Mouse (Mus musculus) macrophage (primary cell): ENCODE data around the gene Snx21. TPM values are rescaled to one million over a fixed set of nuclear protein-coding genes. Genes with fewer than 3 reads are reported as not detected.

Experiments used
- H3K27ac ChIP-seq: fragments of 350-480 bp; formaldehyde crosslinking; 2 replicates; pipeline ENCODE4 v1.9.0; 2021
- H3K36me3 ChIP-seq: fragments of 350-480 bp; formaldehyde crosslinking; 2 replicates; pipeline ENCODE4 v1.9.0; 2021; ENCODE audit errors: inconsistent target
- H3K4me3 ChIP-seq: fragments of 350-480 bp; formaldehyde crosslinking; 2 replicates; pipeline ENCODE4 v1.9.0; 2021; ENCODE audit errors: inconsistent target
- H3K79me2 ChIP-seq: fragments of 350-480 bp; formaldehyde crosslinking; 2 replicates; pipeline ENCODE4 v1.9.0; 2021; ENCODE audit errors: inconsistent target
- WGBS: methylation state at CpG from one replicate; pipeline ENCODE4 v1.1.7; 2026; ENCODE audit warnings: inconsistent platforms; ENCODE audit not compliant: missing documents; 5-methylcytosine and 5-hydroxymethylcytosine counted together
- polyA plus RNA-seq: library from polyadenylated mRNA; stranded (reverse); fragments of 250-400 nt; gene quantifications from 3 replicates; pipeline ENCODE4 v1.2.4, GENCODE M21; 2018; ENCODE audit warnings: inconsistent platforms

Snx21 gene
- polyA plus RNA-seq, 1 experiment from 2014 or later = 7.1 TPM

GRCm38 (mm10) chr2:164817206-164817605, 31.6 kb downstream of the Snx21 start:
- Histone ChIP-seq H3K79me2 (no peaks in the 10 kb centered on the region), H3K27ac (no peak overlapping the region), H3K36me3 (peaks cover 9% of the 10 kb centered on the region; the same call in 1 of the 2 replicates), H3K4me3 (no peak overlapping the region)
- 92% methylated on average over 6 of the region's 6 CpGs for WGBS

GRCm38 (mm10) chr2:164817703-164818102, 32.1 kb downstream of the Snx21 start:
- H3K4me3 ChIP-seq = no peak overlapping the region
- no peak overlapping the region for H3K27ac ChIP-seq
- no peaks in the 10 kb centered on the region for H3K79me2 ChIP-seq
- H3K36me3 ChIP-seq = peaks cover 9% of the 10 kb centered on the region; the same call in 1 of the 2 replicates
- 92% methylated on average over 5 of the region's 5 CpGs for WGBS

GRCm38 (mm10) chr2:164821060-164821459, 35.4 kb downstream of the Snx21 start:
- Histone ChIP-seq H3K79me2 (peaks cover 17% of the 10 kb centered on the region; the same call in 1 of the 2 replicates), H3K4me3 (no peak overlapping the region), H3K36me3 (peaks cover 20% of the 10 kb centered on the region), H3K27ac (no peak overlapping the region)
- WGBS = 84% methylated on average over 6 of the region's 6 CpGs

GRCm38 (mm10) chr2:164822636-164823165, 37.1 kb downstream of the Snx21 start, which contains the start of gene Zswim1:
Gene Zswim1, plus strand, starts transcription at chr2:164822686.
- peaks cover 17% of the 10 kb centered on the region; the same call in 1 of the 2 replicates for H3K79me2 ChIP-seq
- WGBS = 1% methylated on average over 31 of the region's 32 CpGs
- H3K4me3 ChIP-seq = peak within 1 kb of the TSS; percentile 88
- H3K27ac ChIP-seq = peak within 1 kb of the TSS; percentile 49
- H3K36me3 ChIP-seq = peaks cover 36% of the 10 kb centered on the region

- H3K36me3 ChIP-seq = peaks cover 41% of the 10 kb centered on the region
- peak overlapping the region; percentile 49 for H3K27ac ChIP-seq
- 2% methylated on average over 10 of the region's 10 CpGs for WGBS
- H3K4me3 ChIP-seq = peak overlapping the region; percentile 88
- peaks cover 17% of the 10 kb centered on the region; the same call in 1 of the 2 replicates for H3K79me2 ChIP-seq
Observed at GRCm38 (mm10) chr2:164823181-164823585, 37.6 kb downstream of the Snx21 start.

- Histone ChIP-seq H3K36me3 (peaks cover 45% of the 10 kb centered on the region), H3K79me2 (peaks cover 17% of the 10 kb centered on the region; the same call in 1 of the 2 replicates), H3K4me3 (no peak overlapping the region; the same call in 1 of the 2 replicates), H3K27ac (no peak overlapping the region)
- 97% methylated on average over 4 of the region's 4 CpGs for WGBS
Observed at GRCm38 (mm10) chr2:164823969-164824368, 38.3 kb downstream of the Snx21 start.

GRCm38 (mm10) chr2:164825521-164825920, 39.9 kb downstream of the Snx21 start:
- 96% methylated on average over 17 of the region's 17 CpGs for WGBS
- Histone ChIP-seq H3K4me3 (no peak overlapping the region), H3K79me2 (peaks cover 17% of the 10 kb centered on the region; the same call in 1 of the 2 replicates), H3K27ac (no peak overlapping the region), H3K36me3 (peaks cover 37% of the 10 kb centered on the region)

GRCm38 (mm10) chr2:164827146-164827850, 41.7 kb downstream of the Snx21 start:
- peaks cover 35% of the 10 kb centered on the region for H3K36me3 ChIP-seq
- H3K79me2 ChIP-seq = peaks cover 23% of the 10 kb centered on the region; the same call in 1 of the 2 replicates
- 94% methylated on average over 16 of the region's 16 CpGs for WGBS
- H3K27ac ChIP-seq = no peak overlapping the region
- H3K4me3 ChIP-seq = no peak overlapping the region

- no peak within 1 kb of the TSS for H3K4me3 ChIP-seq
- no peak within 1 kb of the TSS for H3K27ac ChIP-seq
- peaks cover 28% of the 10 kb centered on the region; the same call in 1 of the 2 replicates for H3K79me2 ChIP-seq
- 98% methylated on average over 6 of the region's 6 CpGs for WGBS
- peaks cover 35% of the 10 kb centered on the region for H3K36me3 ChIP-seq
Observed at GRCm38 (mm10) chr2:164828437-164828836, 42.8 kb downstream of the Snx21 start, which contains the start of gene Spata25. Gene Spata25, minus strand, starts transcription at chr2:164828537.

- Histone ChIP-seq H3K4me3 (no peak overlapping the region), H3K27ac (no peak overlapping the region), H3K79me2 (peaks cover 29% of the 10 kb centered on the region), H3K36me3 (peaks cover 35% of the 10 kb centered on the region)
- WGBS = 78% methylated on average over 1 of the region's 1 CpGs
Observed at GRCm38 (mm10) chr2:164829090-164829489, 43.5 kb downstream of the Snx21 start.

- no peak overlapping the region for H3K27ac ChIP-seq
- 98% methylated on average over 6 of the region's 10 CpGs for WGBS
- H3K4me3 ChIP-seq = no peak overlapping the region
- H3K79me2 ChIP-seq = peaks cover 38% of the 10 kb centered on the region
- H3K36me3 ChIP-seq = peaks cover 25% of the 10 kb centered on the region
Observed at GRCm38 (mm10) chr2:164831029-164831428, 45.4 kb downstream of the Snx21 start.

- Histone ChIP-seq H3K79me2 (peaks cover 49% of the 10 kb centered on the region), H3K36me3 (peaks cover 25% of the 10 kb centered on the region), H3K27ac (peak overlapping the region; percentile 97), H3K4me3 (peak overlapping the region; percentile 99)
- 56% methylated on average over 9 of the region's 16 CpGs for WGBS
Observed at GRCm38 (mm10) chr2:164832032-164832747, 46.6 kb downstream of the Snx21 start.

GRCm38 (mm10) chr2:164832748-164833301, 47.2 kb downstream of the Snx21 start, which contains the start of gene Ctsa:
Gene Ctsa, plus strand, starts transcription at chr2:164832873.
- 1% methylated on average over 33 of the region's 35 CpGs for WGBS
- peak within 1 kb of the TSS; percentile 97 for H3K27ac ChIP-seq
- H3K79me2 ChIP-seq = peaks cover 55% of the 10 kb centered on the region
- peak within 1 kb of the TSS; percentile 99 for H3K4me3 ChIP-seq
- H3K36me3 ChIP-seq = peaks cover 25% of the 10 kb centered on the region

GRCm38 (mm10) chr2:164833314-164833959, 47.8 kb downstream of the Snx21 start, which contains the start of gene Neurl2:
Gene Neurl2, minus strand, starts transcription at chr2:164833456.
- Histone ChIP-seq H3K4me3 (peak within 1 kb of the TSS; percentile 99), H3K36me3 (peaks cover 25% of the 10 kb centered on the region), H3K79me2 (peaks cover 55% of the 10 kb centered on the region), H3K27ac (peak within 1 kb of the TSS; percentile 97)
- WGBS = under 1% methylated on average over 31 of the region's 31 CpGs
